Mouse (Mus musculus) midbrain, postnatal 0 days (tissue): ENCODE data around the gene Bmpr1a. TPM values are rescaled to one million over a fixed set of nuclear protein-coding genes. Genes with fewer than 3 reads are reported as not detected.
A peak's percentile ranks its signal among the peaks of the same experiment; 100 is the strongest.

ENCODE experiments used
- ATAC-seq: fragments of 200-750 bp; cut with Nextera tagmentation; 2 replicates; pipeline ENCODE4 v1.8.0; 2017; ENCODE audit warnings: moderate number of reproducible peaks, mild to moderate bottlenecking, moderate TSS enrichment, moderate library complexity; ENCODE audit not compliant: low FRiP score
- DNase-seq: peaks from one replicate; pipeline ENCODE4 v3.0.0-alpha.2; 2015; ENCODE audit warnings: low spot score
- H3K27ac ChIP-seq: fragments of 300-500 bp; sonication (generic); 2 replicates; pipeline ENCODE4 v1.5.1; 2014; ENCODE audit warnings: low read depth, mild to moderate bottlenecking, low read length, mixed read lengths
- H3K27me3 ChIP-seq: fragments of 300-500 bp; sonication (generic); 2 replicates; pipeline ENCODE4 v1.6.1; 2014; ENCODE audit warnings: low read length, control low read depth, mixed read lengths; ENCODE audit not compliant: insufficient read depth
- H3K36me3 ChIP-seq: fragments of 300-500 bp; sonication (generic); 2 replicates; pipeline ENCODE4 v1.6.1; 2014; ENCODE audit warnings: low read length, control low read depth, mixed read lengths; ENCODE audit not compliant: insufficient read depth
- H3K4me1 ChIP-seq: fragments of 300-500 bp; sonication (generic); 2 replicates; pipeline ENCODE4 v1.6.1; 2014; ENCODE audit warnings: mild to moderate bottlenecking, control low read depth, antibody characterized with exemption, low read length, mixed read lengths; ENCODE audit not compliant: insufficient read depth
- H3K4me2 ChIP-seq: fragments of 300-500 bp; sonication (generic); 2 replicates; pipeline ENCODE4 v1.6.1; 2014; ENCODE audit warnings: low read depth, mild to moderate bottlenecking, low read length, mixed read lengths; ENCODE audit not compliant: poor library complexity, severe bottlenecking
- H3K4me3 ChIP-seq: fragments of 300-500 bp; sonication (generic); 2 replicates; pipeline ENCODE4 v1.5.1; 2014; ENCODE audit warnings: low read depth, mild to moderate bottlenecking, low read length, moderate library complexity
- H3K9ac ChIP-seq: fragments of 300-500 bp; sonication (generic); replicated peaks from 2 replicates; pipeline ENCODE4 v1.6.1; 2014; ENCODE audit warnings: mild to moderate bottlenecking, low read length, moderate library complexity, mixed read lengths; ENCODE audit not compliant: poor library complexity, severe bottlenecking
- H3K9me3 ChIP-seq: fragments of 300-500 bp; sonication (generic); 2 replicates; pipeline ENCODE4 v1.6.1; 2016; ENCODE audit warnings: low read length, control low read depth
- CTCF ChIP-seq: IDR thresholded peaks from 2 replicates; pipeline ENCODE4 v1.5.1; 2016; ENCODE audit warnings: antibody characterized with exemption, mild to moderate bottlenecking
- WGBS: fragments of 180-500 bp; shearing (Covaris S2); extraction: QIAGEN DNeasy Blood & Tissue Kit; methylation state at CpG from one replicate; pipeline ENCODE4 v1.1.7; 2014; 5-methylcytosine and 5-hydroxymethylcytosine counted together
- polyA plus RNA-seq: library from polyadenylated mRNA; unstranded; fragments of >200 nt; fragmentation: Nextera tagmentation; extraction: Ambion mirVana; gene quantifications from 2 replicates; pipeline ENCODE4 v1.2.1, GENCODE M21; 2015
- total RNA-seq: library from RNA; depleted of rRNA; stranded (reverse); fragments of >200 nt; gene quantifications from 2 replicates; pipeline ENCODE4 v1.2.3, GENCODE M21; 2014

Gene Bmpr1a
- total and polyA plus RNA-seq, 2 experiments from 2014 or later, result 14.0 to 42.5 TPM

DNA sequence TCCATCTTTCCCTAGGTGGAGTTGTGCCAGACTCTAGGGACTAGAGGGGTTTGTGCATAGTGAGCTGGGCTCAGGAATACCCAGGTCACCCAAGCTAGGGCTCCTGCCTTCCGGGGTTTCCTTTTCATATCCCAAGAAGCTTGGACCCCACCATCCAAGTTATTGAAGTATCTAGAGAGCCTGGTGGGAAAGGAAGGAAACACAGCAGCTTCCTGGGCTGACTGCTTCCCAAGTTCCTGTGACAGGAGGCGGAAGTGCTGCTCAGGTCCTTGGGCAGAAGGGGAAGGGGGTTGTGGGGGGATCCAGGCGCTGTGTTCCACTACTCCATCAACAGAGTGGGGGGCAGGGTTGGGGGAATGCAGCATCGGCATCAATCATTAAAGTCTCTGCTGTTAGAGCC lies 126.0 kb downstream of the Bmpr1a start:
- Histone ChIP-seq H3K4me2 (no peak overlapping the region), H3K4me3 (no peak overlapping the region), H3K27ac (no peak overlapping the region), H3K9me3 (no peaks in the 10 kb centered on the region), H3K36me3 (no peaks in the 10 kb centered on the region), H3K27me3 (no peaks in the 10 kb centered on the region), H3K9ac (no peak overlapping the region), H3K4me1 (no peaks in the 10 kb centered on the region)
- TF ChIP-seq CTCF, result no peak
- 79% methylated on average over 4 of the region's 4 CpGs for WGBS
- ATAC-seq (no peak), DNase-seq (no peak)

DNA sequence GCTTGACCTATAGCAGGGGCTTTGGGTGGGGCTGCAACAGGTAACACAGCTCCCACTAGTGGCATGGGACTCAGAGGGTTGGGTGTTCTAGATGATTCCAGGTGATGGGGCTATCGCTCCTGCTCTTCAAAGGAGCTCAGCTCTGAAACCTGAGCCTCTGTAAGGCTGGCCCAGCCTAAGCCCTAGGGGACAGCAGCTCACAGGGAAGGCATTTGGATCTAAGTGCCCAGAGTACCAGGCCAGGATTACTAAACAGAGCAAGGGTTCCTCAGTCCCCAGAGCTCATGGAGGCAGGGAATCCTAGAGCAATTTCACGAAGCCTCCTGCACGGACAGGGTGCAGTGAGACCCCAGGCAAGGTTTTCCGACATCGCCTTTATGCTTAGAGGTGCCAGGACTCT lies 127.2 kb downstream of the Bmpr1a start:
- no peaks in the 10 kb centered on the region for H3K27me3 ChIP-seq
- H3K4me1 ChIP-seq, result no peaks in the 10 kb centered on the region
- no peak for TF ChIP-seq CTCF
- DNase-seq (no peak), ATAC-seq (no peak)
- no peaks in the 10 kb centered on the region for H3K9me3 ChIP-seq
- H3K4me2 ChIP-seq, result no peak overlapping the region
- 90% methylated on average over 5 of the region's 5 CpGs for WGBS
- no peaks in the 10 kb centered on the region for H3K36me3 ChIP-seq
- H3K27ac ChIP-seq, result no peak overlapping the region
- H3K4me3 ChIP-seq, result no peak overlapping the region
- H3K9ac ChIP-seq, result no peak overlapping the region

DNA sequence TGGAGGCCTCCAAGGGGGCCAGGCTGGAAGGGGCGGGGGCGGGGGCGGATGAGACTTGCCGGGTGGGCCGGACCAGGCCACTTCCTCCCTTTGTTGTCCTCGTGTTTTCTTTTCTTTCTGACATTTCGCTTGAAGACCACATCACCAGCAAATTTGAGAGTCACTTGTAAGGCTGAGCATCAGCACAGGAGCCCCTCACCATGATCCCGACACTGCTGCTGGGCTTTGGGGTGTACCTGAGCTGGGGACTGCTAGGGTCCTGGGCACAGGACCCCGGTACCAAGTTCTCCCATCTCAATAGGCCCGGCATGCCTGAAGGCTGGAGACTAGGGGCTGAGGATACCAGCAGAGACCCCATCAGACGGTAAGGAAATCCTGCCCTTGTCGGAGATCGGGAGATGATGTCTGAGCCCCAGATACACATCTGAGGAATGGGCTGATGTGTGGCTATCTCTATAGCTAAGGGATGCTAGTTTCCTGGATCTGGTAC lies 127.7 kb downstream of the Bmpr1a start, which contains the start of gene Mmrn2:
Gene Mmrn2, plus strand, starts transcription at position 51 of the 490 bp plus-strand sequence.
- H3K27ac ChIP-seq, result no peak within 1 kb of the TSS
- no peak within 1 kb of the TSS for H3K4me3 ChIP-seq
- no peaks in the 10 kb centered on the region for H3K9me3 ChIP-seq
- H3K4me1 ChIP-seq, result no peaks in the 10 kb centered on the region
- H3K36me3 ChIP-seq, result no peaks in the 10 kb centered on the region
- no peak within 1 kb of the TSS for H3K9ac ChIP-seq
- DNase-seq (no peak), ATAC-seq (no peak)
- no peaks in the 10 kb centered on the region for H3K27me3 ChIP-seq
- H3K4me2 ChIP-seq, result no peak within 1 kb of the TSS
- no peak for TF ChIP-seq CTCF
- 85% methylated on average over 13 of the region's 13 CpGs for WGBS

DNA sequence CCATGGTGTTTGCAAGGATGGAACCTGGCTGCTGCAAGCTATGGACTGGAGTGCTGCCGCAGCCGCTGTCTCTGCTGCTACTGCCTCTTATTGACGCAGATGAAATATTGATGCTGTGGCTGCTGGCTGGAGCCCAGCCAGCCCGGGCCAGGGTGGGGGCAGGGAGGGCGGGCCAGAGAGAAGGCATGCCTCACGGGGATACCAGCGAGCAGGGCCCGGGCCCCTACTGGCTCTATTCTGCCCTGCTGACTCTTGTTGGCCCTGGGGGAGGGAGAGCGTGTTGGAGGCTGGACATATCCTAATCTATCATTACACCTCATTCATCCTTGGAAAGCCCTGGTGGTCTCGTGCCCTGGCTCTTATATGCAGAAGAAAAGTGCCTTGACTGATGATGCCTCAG lies 128.6 kb downstream of the Bmpr1a start, which contains the start of gene Sncg:
Gene Sncg, minus strand, starts transcription at position 213 of the 400 bp plus-strand sequence.
- DNase-seq, result peak; percentile 21
- Histone ChIP-seq H3K27me3 (no peaks in the 10 kb centered on the region), H3K36me3 (no peaks in the 10 kb centered on the region), H3K9me3 (no peaks in the 10 kb centered on the region), H3K4me3 (no peak within 1 kb of the TSS), H3K27ac (no peak within 1 kb of the TSS), H3K4me2 (no peak within 1 kb of the TSS), H3K4me1 (no peaks in the 10 kb centered on the region), H3K9ac (no peak within 1 kb of the TSS)
- no peak for ATAC-seq
- 52% methylated on average over 10 of the region's 10 CpGs for WGBS
- TF ChIP-seq CTCF, result no peak

DNA sequence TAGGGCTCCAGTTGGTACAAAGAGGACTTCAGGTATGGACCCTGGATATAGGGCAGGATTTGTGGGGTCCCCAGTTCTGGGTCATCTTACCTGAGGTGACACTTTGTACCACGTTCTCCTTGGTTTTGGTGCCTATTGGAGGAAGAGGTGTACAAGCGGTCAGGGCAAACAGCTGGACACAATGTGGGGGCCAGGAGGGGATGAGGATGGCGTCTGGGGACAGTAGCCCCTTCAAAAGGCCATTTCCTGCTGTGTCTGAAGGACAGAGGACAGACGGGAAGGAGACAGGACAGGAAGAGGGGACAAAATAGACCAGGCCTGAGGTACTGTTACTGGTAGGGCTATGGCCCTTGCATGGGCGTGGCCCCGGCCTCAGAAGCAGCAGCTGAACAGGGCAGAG lies 129.6 kb downstream of the Bmpr1a start:
- no peak for ATAC-seq
- Histone ChIP-seq H3K27me3 (no peaks in the 10 kb centered on the region), H3K9ac (no peak overlapping the region), H3K4me2 (no peak overlapping the region), H3K36me3 (no peaks in the 10 kb centered on the region), H3K4me3 (no peak overlapping the region), H3K27ac (no peak overlapping the region), H3K4me1 (no peaks in the 10 kb centered on the region), H3K9me3 (no peaks in the 10 kb centered on the region)
- WGBS, result 84% methylated on average over 6 of the region's 6 CpGs
- TF ChIP-seq CTCF, result no peak
- no peak for DNase-seq

DNA sequence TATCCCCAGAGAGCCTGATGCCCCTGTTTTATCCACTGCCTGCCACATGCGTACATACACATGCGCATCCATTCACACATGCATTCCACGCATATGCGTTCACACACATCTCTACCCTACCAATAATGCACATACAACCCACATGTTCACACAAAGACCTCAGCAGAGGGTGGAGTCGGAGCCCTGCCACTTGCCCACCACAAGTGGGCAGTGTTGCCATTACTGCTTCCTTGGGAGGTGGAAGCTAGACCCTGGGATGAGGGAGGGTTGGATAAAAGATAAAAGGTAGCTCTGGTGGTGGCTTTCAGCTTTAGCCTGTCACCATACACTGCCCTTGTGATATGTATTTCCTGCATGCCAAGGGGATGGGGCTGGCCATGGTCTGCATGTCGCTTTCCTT lies 130.5 kb downstream of the Bmpr1a start:
- no peak overlapping the region for H3K4me2 ChIP-seq
- H3K36me3 ChIP-seq, result no peaks in the 10 kb centered on the region
- H3K9ac ChIP-seq, result no peak overlapping the region
- ATAC-seq, result no peak
- no peaks in the 10 kb centered on the region for H3K4me1 ChIP-seq
- H3K4me3 ChIP-seq, result no peak overlapping the region
- H3K9me3 ChIP-seq, result no peaks in the 10 kb centered on the region
- DNase-seq, result peak; percentile 26
- H3K27ac ChIP-seq, result no peak overlapping the region
- WGBS, result 89% methylated on average over 6 of the region's 6 CpGs
- no peaks in the 10 kb centered on the region for H3K27me3 ChIP-seq
- TF ChIP-seq CTCF, result peak; percentile 73
